Mouse (Mus musculus) liver, postnatal 0 days (tissue): ENCODE results near the gene Slco3a1. TPM values are rescaled to one million over a fixed set of nuclear protein-coding genes. Genes with fewer than 3 reads are reported as not detected.
A peak's percentile ranks its signal among the peaks of the same experiment; 100 is the strongest.

Experiments used
- ATAC-seq: fragments of 200-750 bp; cut with Nextera tagmentation; 2 replicates; pipeline ENCODE4 v1.8.0; 2017; ENCODE audit warnings: mild to moderate bottlenecking, moderate library complexity
- DNase-seq: peaks from one replicate; pipeline ENCODE4 v3.0.0-alpha.2; 2016
- H3K27ac ChIP-seq: fragments of 300-500 bp; sonication (generic); 2 replicates; pipeline ENCODE4 v1.5.1; 2014; ENCODE audit warnings: antibody characterized with exemption, moderate library complexity, mild to moderate bottlenecking, low read depth
- H3K27me3 ChIP-seq: fragments of 300-500 bp; sonication (generic); 2 replicates; pipeline ENCODE4 v1.6.1; 2014; ENCODE audit warnings: low read length, control low read depth, mixed read lengths; ENCODE audit not compliant: insufficient read depth
- H3K36me3 ChIP-seq: fragments of 300-500 bp; sonication (generic); replicated peaks from 2 replicates; pipeline ENCODE4 v1.6.1; 2014; ENCODE audit warnings: mild to moderate bottlenecking, control low read depth, low read length, moderate library complexity, mixed read lengths; ENCODE audit not compliant: insufficient read depth
- H3K4me1 ChIP-seq: fragments of 300-500 bp; sonication (generic); 2 replicates; pipeline ENCODE4 v1.6.1; 2014; ENCODE audit warnings: antibody characterized with exemption, mild to moderate bottlenecking, control low read depth; ENCODE audit not compliant: insufficient read depth
- H3K4me2 ChIP-seq: fragments of 300-500 bp; sonication (generic); 2 replicates; pipeline ENCODE4 v1.6.1; 2014; ENCODE audit warnings: low read depth, mild to moderate bottlenecking, low read length, moderate library complexity, mixed read lengths
- H3K4me3 ChIP-seq: fragments of 300-500 bp; sonication (generic); 2 replicates; pipeline ENCODE4 v1.5.1; 2014; ENCODE audit warnings: low read depth, low read length
- H3K9ac ChIP-seq: fragments of 300-500 bp; sonication (generic); replicated peaks from 2 replicates; pipeline ENCODE4 v1.6.1; 2014; ENCODE audit warnings: mild to moderate bottlenecking, moderate library complexity
- H3K9me3 ChIP-seq: fragments of 300-500 bp; sonication (generic); 2 replicates; pipeline ENCODE4 v1.6.1; 2016; ENCODE audit warnings: mild to moderate bottlenecking, control low read depth, low read length, mixed read lengths
- CTCF ChIP-seq: sonication (generic); IDR thresholded peaks from 2 replicates; pipeline ENCODE4 v1.5.1; 2016; ENCODE audit warnings: antibody characterized with exemption, low read depth
- EP300 ChIP-seq: IDR thresholded peaks from 2 replicates; pipeline ENCODE4 v1.6.1; 2016; ENCODE audit warnings: antibody characterized with exemption, low read depth, mild to moderate bottlenecking
- WGBS: fragments of 180-500 bp; shearing (Covaris S2); extraction: QIAGEN DNeasy Blood & Tissue Kit; methylation state at CpG from one replicate; pipeline ENCODE4 v1.1.7; 2014; ENCODE audit not compliant: insufficient replicate concordance; 5-methylcytosine and 5-hydroxymethylcytosine counted together
- polyA plus RNA-seq: library from polyadenylated mRNA; unstranded; fragments of >200 nt; fragmentation: Nextera tagmentation; extraction: Ambion mirVana; gene quantifications from 2 replicates; pipeline ENCODE4 v1.2.1, GENCODE M21; 2015

Gene Slco3a1
- polyA plus RNA-seq, 1 experiment from 2014 or later = 1.2 TPM

DNA sequence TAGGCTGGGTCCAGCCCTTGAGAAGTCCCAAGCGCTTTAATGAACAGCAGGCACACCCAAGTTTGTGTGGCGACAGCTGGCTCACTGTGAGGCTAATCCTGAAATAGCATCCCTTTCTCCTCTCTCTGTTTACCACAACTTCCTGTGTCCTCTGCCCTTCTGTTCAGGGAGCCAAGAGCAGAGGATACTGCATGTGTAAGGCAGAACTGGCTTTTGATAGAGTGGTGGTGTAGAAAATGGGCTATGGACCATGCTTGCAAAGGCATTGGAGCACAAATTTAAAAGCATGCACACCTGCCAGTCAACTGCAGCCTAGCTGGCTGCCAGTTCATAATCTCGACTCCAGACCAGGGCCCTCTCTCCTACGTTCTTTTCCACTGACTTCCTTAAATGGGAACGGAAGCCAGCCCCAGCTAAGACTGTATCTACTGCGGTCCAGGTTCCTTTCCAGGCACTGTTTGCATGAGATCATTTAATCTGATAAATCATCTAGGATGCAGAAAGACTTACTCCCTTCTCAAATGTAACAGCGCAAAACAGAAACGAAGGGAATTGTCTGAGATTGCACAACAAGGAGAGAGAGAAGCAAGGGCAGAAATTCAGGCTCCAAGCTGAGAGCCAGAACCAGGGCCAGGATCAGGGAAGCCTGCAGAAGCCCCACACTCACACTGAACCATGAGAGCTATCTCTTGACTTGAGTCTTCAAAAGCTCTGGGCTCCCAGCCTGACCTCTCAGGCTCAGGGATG is 95.9 kb downstream of the Slco3a1 start:
- TF ChIP-seq CTCF (no peak), EP300 (no peak)
- Histone ChIP-seq H3K9me3 (no peaks in the 10 kb centered on the region), H3K36me3 (no peaks in the 10 kb centered on the region), H3K27me3 (no peaks in the 10 kb centered on the region), H3K9ac (no peak overlapping the region), H3K4me3 (no peak overlapping the region), H3K4me1 (peaks cover 8% of the 10 kb centered on the region), H3K4me2 (no peak overlapping the region), H3K27ac (0 out of 2 replicates have a peak overlapping the region, but pooled peaks have one; percentile 2)
- no peak for DNase-seq
- no peak for ATAC-seq
- 19% methylated on average over 8 of the region's 8 CpGs for WGBS

GRCm38 (mm10) chr7:74457347-74457975 is 97.1 kb downstream of the Slco3a1 start:
- WGBS = 60% methylated on average over 5 of the region's 5 CpGs
- no peak for DNase-seq
- H3K9ac ChIP-seq = no peak overlapping the region
- no peak overlapping the region for H3K4me2 ChIP-seq
- no peaks in the 10 kb centered on the region for H3K27me3 ChIP-seq
- no peak overlapping the region for H3K27ac ChIP-seq
- no peak for TF ChIP-seq CTCF
- TF ChIP-seq EP300 = no peak
- H3K36me3 ChIP-seq = no peaks in the 10 kb centered on the region
- peaks cover 8% of the 10 kb centered on the region for H3K4me1 ChIP-seq
- H3K4me3 ChIP-seq = no peak overlapping the region
- no peaks in the 10 kb centered on the region for H3K9me3 ChIP-seq
- ATAC-seq = no peak

GRCm38 (mm10) chr7:74456781-74457180 is 97.8 kb downstream of the Slco3a1 start:
- Histone ChIP-seq H3K27ac (no peak overlapping the region), H3K4me1 (peaks cover 8% of the 10 kb centered on the region), H3K36me3 (no peaks in the 10 kb centered on the region), H3K9ac (no peak overlapping the region), H3K27me3 (no peaks in the 10 kb centered on the region), H3K4me2 (no peak overlapping the region), H3K9me3 (no peaks in the 10 kb centered on the region), H3K4me3 (no peak overlapping the region)
- DNase-seq = no peak
- ATAC-seq = no peak
- 70% methylated on average over 2 of the region's 2 CpGs for WGBS
- TF ChIP-seq EP300 (no peak), CTCF (no peak)

GRCm38 (mm10) chr7:74451047-74451446 is 103.5 kb downstream of the Slco3a1 start:
- no peaks in the 10 kb centered on the region for H3K4me1 ChIP-seq
- WGBS = 60% methylated on average over 2 of the region's 2 CpGs
- H3K27me3 ChIP-seq = no peaks in the 10 kb centered on the region

GRCm38 (mm10) chr7:74449802-74450201 is 104.8 kb downstream of the Slco3a1 start:
- Histone ChIP-seq H3K4me1 (no peaks in the 10 kb centered on the region), H3K9me3 (no peaks in the 10 kb centered on the region), H3K9ac (no peak overlapping the region), H3K27me3 (no peaks in the 10 kb centered on the region), H3K27ac (no peak overlapping the region), H3K4me3 (no peak overlapping the region), H3K4me2 (no peak overlapping the region), H3K36me3 (no peaks in the 10 kb centered on the region)
- TF ChIP-seq CTCF = no peak
- no peak for ATAC-seq
- 70% methylated on average over 1 of the region's 1 CpGs for WGBS
- no peak for DNase-seq

More at GRCm38 (mm10) chr7:74451047-74451446, 103.5 kb downstream of the Slco3a1 start:
- Histone ChIP-seq H3K27ac (no peak overlapping the region), H3K4me3 (no peak overlapping the region), H3K9me3 (no peaks in the 10 kb centered on the region), H3K9ac (no peak overlapping the region), H3K4me2 (no peak overlapping the region), H3K36me3 (no peaks in the 10 kb centered on the region)
- no peak for DNase-seq
- TF ChIP-seq CTCF (no peak), EP300 (no peak)
- ATAC-seq = no peak

GRCm38 (mm10) chr7:74447781-74448180 is 106.8 kb downstream of the Slco3a1 start:
- H3K4me2 ChIP-seq = no peak overlapping the region
- no peaks in the 10 kb centered on the region for H3K36me3 ChIP-seq
- no peak for ATAC-seq
- no peaks in the 10 kb centered on the region for H3K4me1 ChIP-seq
- TF ChIP-seq EP300 = no peak
- TF ChIP-seq CTCF = no peak
- no peak overlapping the region for H3K4me3 ChIP-seq
- DNase-seq = no peak
- H3K9ac ChIP-seq = no peak overlapping the region
- 47% methylated on average over 2 of the region's 2 CpGs for WGBS
- H3K27me3 ChIP-seq = no peaks in the 10 kb centered on the region
- no peaks in the 10 kb centered on the region for H3K9me3 ChIP-seq
- H3K27ac ChIP-seq = no peak overlapping the region
